Mouse (Mus musculus) intestine, embryonic 14.5 days (tissue): ENCODE data around the gene Bicdl1. TPM values are rescaled to one million over a fixed set of nuclear protein-coding genes. Genes with fewer than 3 reads are reported as not detected.

Experiments
- ATAC-seq: fragments of 200-750 bp; cut with Nextera tagmentation; replicated peaks from 2 replicates; pipeline ENCODE4 v1.8.0; 2017; ENCODE audit warnings: low read depth, moderate number of reproducible peaks, moderate TSS enrichment, moderate library complexity; ENCODE audit not compliant: low FRiP score, low TSS enrichment
- DNase-seq: peaks from one replicate; pipeline ENCODE4 v3.0.0-alpha.2; 2018; ENCODE audit warnings: low spot score
- H3K27ac ChIP-seq: fragments of 300-500 bp; sonication (generic); 2 replicates; pipeline ENCODE4 v1.5.1; 2014; ENCODE audit warnings: low read depth, mild to moderate bottlenecking, control low read depth
- H3K27me3 ChIP-seq: fragments of 300-500 bp; sonication (generic); replicated peaks from 2 replicates; pipeline ENCODE4 v1.6.1; 2014; ENCODE audit warnings: low read length, control low read depth; ENCODE audit not compliant: control insufficient read depth, insufficient read depth
- H3K36me3 ChIP-seq: fragments of 300-500 bp; sonication (generic); 2 replicates; pipeline ENCODE4 v1.6.1; 2014; ENCODE audit warnings: low read length, control low read depth; ENCODE audit not compliant: control insufficient read depth, insufficient read depth
- H3K4me1 ChIP-seq: fragments of 300-500 bp; sonication (generic); replicated peaks from 2 replicates; pipeline ENCODE4 v1.6.1; 2014; ENCODE audit warnings: low read length, control low read depth, mixed read lengths; ENCODE audit not compliant: control insufficient read depth, insufficient read depth
- H3K4me2 ChIP-seq: fragments of 300-500 bp; sonication (generic); 2 replicates; pipeline ENCODE4 v1.6.1; 2014; ENCODE audit warnings: low read length
- H3K4me3 ChIP-seq: fragments of 300-500 bp; sonication (generic); 2 replicates; pipeline ENCODE4 v1.5.1; 2014; ENCODE audit warnings: low read depth, low read length, control low read depth, mixed read lengths
- H3K9ac ChIP-seq: fragments of 300-500 bp; sonication (generic); 2 replicates; pipeline ENCODE4 v1.6.1; 2014; ENCODE audit warnings: mild to moderate bottlenecking, low read length
- H3K9me3 ChIP-seq: fragments of 300-500 bp; sonication (generic); 2 replicates; pipeline ENCODE4 v1.6.1; 2016; ENCODE audit warnings: low read length, control low read depth; ENCODE audit not compliant: control insufficient read depth
- WGBS: fragments of 180-500 bp; shearing (Covaris S2); extraction: QIAGEN DNeasy Blood & Tissue Kit; methylation state at CpG from one replicate; pipeline ENCODE4 v1.1.7; 2014; 5-methylcytosine and 5-hydroxymethylcytosine counted together
- polyA plus RNA-seq: library from polyadenylated mRNA; unstranded; fragments of >200 nt; fragmentation: Nextera tagmentation; extraction: Ambion mirVana; gene quantifications from 2 replicates; pipeline ENCODE4 v1.2.1, GENCODE M21; 2014

The Bicdl1 gene
- polyA plus RNA-seq, 1 experiment from 2014 or later = 13.6 TPM

- DNase-seq (no peak), ATAC-seq (no peak)
Observed at GRCm38 (mm10) chr5:115671846-115672245, 59.6 kb downstream of the Bicdl1 start.

GRCm38 (mm10) chr5:115670406-115670805, 61.0 kb downstream of the Bicdl1 start:
- Histone ChIP-seq H3K4me3 (no peak overlapping the region), H3K4me1 (no peaks in the 10 kb centered on the region), H3K9ac (no peak overlapping the region), H3K9me3 (no peaks in the 10 kb centered on the region), H3K27ac (no peak overlapping the region), H3K4me2 (no peak overlapping the region), H3K36me3 (no peaks in the 10 kb centered on the region), H3K27me3 (no peaks in the 10 kb centered on the region)
- DNase-seq (no peak), ATAC-seq (0 out of 2 replicates have a peak, but pooled peaks have one; percentile 45)
- WGBS = 52% methylated on average over 2 of the region's 2 CpGs

More at GRCm38 (mm10) chr5:115671846-115672245, 59.6 kb downstream of the Bicdl1 start:
- Histone ChIP-seq H3K4me1 (no peaks in the 10 kb centered on the region), H3K9ac (no peak overlapping the region), H3K27ac (no peak overlapping the region), H3K4me2 (no peak overlapping the region), H3K4me3 (no peak overlapping the region), H3K36me3 (no peaks in the 10 kb centered on the region), H3K9me3 (no peaks in the 10 kb centered on the region), H3K27me3 (no peaks in the 10 kb centered on the region)
- WGBS = 69% methylated on average over 8 of the region's 8 CpGs

- Histone ChIP-seq H3K27ac (no peak overlapping the region), H3K36me3 (no peaks in the 10 kb centered on the region), H3K9ac (no peak overlapping the region), H3K4me1 (no peaks in the 10 kb centered on the region), H3K4me3 (no peak overlapping the region), H3K4me2 (no peak overlapping the region), H3K27me3 (no peaks in the 10 kb centered on the region), H3K9me3 (no peaks in the 10 kb centered on the region)
- ATAC-seq (no peak), DNase-seq (no peak)
- 77% methylated on average over 11 of the region's 11 CpGs for WGBS
Observed at GRCm38 (mm10) chr5:115669974-115670373, 61.4 kb downstream of the Bicdl1 start.

- Histone ChIP-seq H3K4me2 (no peak overlapping the region), H3K4me1 (no peaks in the 10 kb centered on the region), H3K9ac (no peak overlapping the region), H3K9me3 (no peaks in the 10 kb centered on the region), H3K4me3 (no peak overlapping the region), H3K27me3 (no peaks in the 10 kb centered on the region), H3K27ac (no peak overlapping the region), H3K36me3 (no peaks in the 10 kb centered on the region)
- ATAC-seq (no peak), DNase-seq (no peak)
- 84% methylated on average over 12 of the region's 12 CpGs for WGBS
Observed at GRCm38 (mm10) chr5:115668986-115669385, 62.4 kb downstream of the Bicdl1 start.

- ATAC-seq (0 out of 2 replicates have a peak, but pooled peaks have one; percentile 44), DNase-seq (no peak)
- Histone ChIP-seq H3K4me3 (no peak overlapping the region), H3K27me3 (no peaks in the 10 kb centered on the region), H3K36me3 (no peaks in the 10 kb centered on the region), H3K9ac (no peak overlapping the region), H3K9me3 (no peaks in the 10 kb centered on the region), H3K4me1 (no peaks in the 10 kb centered on the region), H3K4me2 (no peak overlapping the region), H3K27ac (no peak overlapping the region)
- WGBS = 12% methylated on average over 7 of the region's 7 CpGs
Observed at GRCm38 (mm10) chr5:115667894-115668293, 63.5 kb downstream of the Bicdl1 start.

GRCm38 (mm10) chr5:115667210-115667609, 64.2 kb downstream of the Bicdl1 start:
- no peaks in the 10 kb centered on the region for H3K4me1 ChIP-seq
- no peak overlapping the region for H3K27ac ChIP-seq
- DNase-seq = no peak
- no peaks in the 10 kb centered on the region for H3K27me3 ChIP-seq
- no peaks in the 10 kb centered on the region for H3K9me3 ChIP-seq
- no peak overlapping the region for H3K9ac ChIP-seq
- no peak overlapping the region for H3K4me3 ChIP-seq
- 72% methylated on average over 8 of the region's 8 CpGs for WGBS
- no peak for ATAC-seq
- no peak overlapping the region for H3K4me2 ChIP-seq
- no peaks in the 10 kb centered on the region for H3K36me3 ChIP-seq

- ATAC-seq = no peak
- WGBS = 62% methylated on average over 8 of the region's 8 CpGs
Observed at GRCm38 (mm10) chr5:115666366-115667065, 64.9 kb downstream of the Bicdl1 start.

GRCm38 (mm10) chr5:115662658-115663057, 68.8 kb downstream of the Bicdl1 start:
- Histone ChIP-seq H3K4me3 (no peak overlapping the region), H3K27me3 (no peaks in the 10 kb centered on the region), H3K9me3 (no peaks in the 10 kb centered on the region), H3K4me2 (no peak overlapping the region), H3K9ac (no peak overlapping the region), H3K4me1 (no peaks in the 10 kb centered on the region), H3K27ac (no peak overlapping the region), H3K36me3 (no peaks in the 10 kb centered on the region)
- ATAC-seq (no peak), DNase-seq (no peak)
- 86% methylated on average over 22 of the region's 22 CpGs for WGBS

More at GRCm38 (mm10) chr5:115666366-115667065, 64.9 kb downstream of the Bicdl1 start:
- DNase-seq = no peak
- no peaks in the 10 kb centered on the region for H3K4me1 ChIP-seq
- no peak overlapping the region for H3K27ac ChIP-seq
- H3K4me2 ChIP-seq = no peak overlapping the region
- no peak overlapping the region for H3K9ac ChIP-seq
- H3K9me3 ChIP-seq = no peaks in the 10 kb centered on the region
- H3K27me3 ChIP-seq = no peaks in the 10 kb centered on the region
- no peak overlapping the region for H3K4me3 ChIP-seq
- H3K36me3 ChIP-seq = no peaks in the 10 kb centered on the region

- ATAC-seq = no peak
- DNase-seq = no peak
- Histone ChIP-seq H3K27me3 (no peaks in the 10 kb centered on the region), H3K4me3 (no peak overlapping the region), H3K9ac (no peak overlapping the region), H3K9me3 (no peaks in the 10 kb centered on the region), H3K27ac (no peak overlapping the region), H3K4me1 (no peaks in the 10 kb centered on the region), H3K36me3 (no peaks in the 10 kb centered on the region), H3K4me2 (no peak overlapping the region)
- 71% methylated on average over 6 of the region's 6 CpGs for WGBS
Observed at GRCm38 (mm10) chr5:115658352-115658751, 73.1 kb downstream of the Bicdl1 start.
